Mouse (Mus musculus) liver, postnatal 0 days (tissue): ENCODE measurements around the gene Ptpre. TPM values are rescaled to one million over a fixed set of nuclear protein-coding genes. Genes with fewer than 3 reads are reported as not detected.
"Not testable (repeated sequence)": the region's sequence is repeated elsewhere in the genome, so short reads cannot be mapped to it uniquely, and the experiment has no call there.

Experiments
- ATAC-seq: fragments of 200-750 bp; cut with Nextera tagmentation; 2 replicates; pipeline ENCODE4 v1.8.0; 2017; ENCODE audit warnings: mild to moderate bottlenecking, moderate library complexity
- DNase-seq: peaks from one replicate; pipeline ENCODE4 v3.0.0-alpha.2; 2016
- H3K27ac ChIP-seq: fragments of 300-500 bp; sonication (generic); 2 replicates; pipeline ENCODE4 v1.5.1; 2014; ENCODE audit warnings: antibody characterized with exemption, moderate library complexity, mild to moderate bottlenecking, low read depth
- H3K27me3 ChIP-seq: fragments of 300-500 bp; sonication (generic); 2 replicates; pipeline ENCODE4 v1.6.1; 2014; ENCODE audit warnings: low read length, control low read depth, mixed read lengths; ENCODE audit not compliant: insufficient read depth
- H3K36me3 ChIP-seq: fragments of 300-500 bp; sonication (generic); replicated peaks from 2 replicates; pipeline ENCODE4 v1.6.1; 2014; ENCODE audit warnings: mild to moderate bottlenecking, control low read depth, low read length, moderate library complexity, mixed read lengths; ENCODE audit not compliant: insufficient read depth
- H3K4me1 ChIP-seq: fragments of 300-500 bp; sonication (generic); 2 replicates; pipeline ENCODE4 v1.6.1; 2014; ENCODE audit warnings: antibody characterized with exemption, mild to moderate bottlenecking, control low read depth; ENCODE audit not compliant: insufficient read depth
- H3K4me2 ChIP-seq: fragments of 300-500 bp; sonication (generic); 2 replicates; pipeline ENCODE4 v1.6.1; 2014; ENCODE audit warnings: low read depth, mild to moderate bottlenecking, low read length, moderate library complexity, mixed read lengths
- H3K4me3 ChIP-seq: fragments of 300-500 bp; sonication (generic); 2 replicates; pipeline ENCODE4 v1.5.1; 2014; ENCODE audit warnings: low read depth, low read length
- H3K9ac ChIP-seq: fragments of 300-500 bp; sonication (generic); replicated peaks from 2 replicates; pipeline ENCODE4 v1.6.1; 2014; ENCODE audit warnings: mild to moderate bottlenecking, moderate library complexity
- H3K9me3 ChIP-seq: fragments of 300-500 bp; sonication (generic); 2 replicates; pipeline ENCODE4 v1.6.1; 2016; ENCODE audit warnings: mild to moderate bottlenecking, control low read depth, low read length, mixed read lengths
- CTCF ChIP-seq: sonication (generic); IDR thresholded peaks from 2 replicates; pipeline ENCODE4 v1.5.1; 2016; ENCODE audit warnings: antibody characterized with exemption, low read depth
- EP300 ChIP-seq: IDR thresholded peaks from 2 replicates; pipeline ENCODE4 v1.6.1; 2016; ENCODE audit warnings: antibody characterized with exemption, low read depth, mild to moderate bottlenecking
- WGBS: fragments of 180-500 bp; shearing (Covaris S2); extraction: QIAGEN DNeasy Blood & Tissue Kit; methylation state at CpG from one replicate; pipeline ENCODE4 v1.1.7; 2014; ENCODE audit not compliant: insufficient replicate concordance; 5-methylcytosine and 5-hydroxymethylcytosine counted together
- polyA plus RNA-seq: library from polyadenylated mRNA; unstranded; fragments of >200 nt; fragmentation: Nextera tagmentation; extraction: Ambion mirVana; gene quantifications from 2 replicates; pipeline ENCODE4 v1.2.1, GENCODE M21; 2015

Ptpre gene
- polyA plus RNA-seq, 1 experiment from 2014 or later = 3.9 TPM

DNA sequence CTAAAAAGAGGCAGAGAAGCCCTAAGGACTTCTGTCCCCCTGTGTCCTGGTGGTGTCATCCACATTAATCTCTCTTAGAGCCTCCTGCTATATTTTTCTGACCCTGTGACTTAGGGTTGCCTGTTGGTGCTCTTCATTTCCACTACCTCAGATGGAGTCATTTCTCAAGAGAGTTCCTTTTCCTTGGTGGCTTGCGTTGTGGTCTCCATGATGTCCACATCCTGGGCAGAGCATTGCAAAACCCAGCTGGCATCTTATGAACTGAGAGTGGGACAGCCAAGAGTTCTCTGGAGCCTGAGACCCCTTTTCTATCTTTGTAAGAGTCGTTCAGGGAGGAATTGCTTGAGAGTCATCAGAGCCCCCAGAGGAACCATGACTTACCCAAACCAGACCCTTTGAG is 129.0 kb downstream of the Ptpre start:
- Histone ChIP-seq H3K4me3 (no peak overlapping the region), H3K9me3 (no peaks in the 10 kb centered on the region), H3K36me3 (peaks cover 10% of the 10 kb centered on the region; the same call in 1 of the 2 replicates), H3K4me1 (no peaks in the 10 kb centered on the region), H3K4me2 (no peak overlapping the region), H3K27me3 (no peaks in the 10 kb centered on the region), H3K27ac (peak overlapping the region; percentile 57; the same call in 1 of the 2 replicates), H3K9ac (no peak overlapping the region)
- DNase-seq (peak; percentile 27), ATAC-seq (no peak)
- WGBS = 66% methylated on average over 2 of the region's 2 CpGs
- TF ChIP-seq CTCF = no peak
- no peak for TF ChIP-seq EP300

DNA sequence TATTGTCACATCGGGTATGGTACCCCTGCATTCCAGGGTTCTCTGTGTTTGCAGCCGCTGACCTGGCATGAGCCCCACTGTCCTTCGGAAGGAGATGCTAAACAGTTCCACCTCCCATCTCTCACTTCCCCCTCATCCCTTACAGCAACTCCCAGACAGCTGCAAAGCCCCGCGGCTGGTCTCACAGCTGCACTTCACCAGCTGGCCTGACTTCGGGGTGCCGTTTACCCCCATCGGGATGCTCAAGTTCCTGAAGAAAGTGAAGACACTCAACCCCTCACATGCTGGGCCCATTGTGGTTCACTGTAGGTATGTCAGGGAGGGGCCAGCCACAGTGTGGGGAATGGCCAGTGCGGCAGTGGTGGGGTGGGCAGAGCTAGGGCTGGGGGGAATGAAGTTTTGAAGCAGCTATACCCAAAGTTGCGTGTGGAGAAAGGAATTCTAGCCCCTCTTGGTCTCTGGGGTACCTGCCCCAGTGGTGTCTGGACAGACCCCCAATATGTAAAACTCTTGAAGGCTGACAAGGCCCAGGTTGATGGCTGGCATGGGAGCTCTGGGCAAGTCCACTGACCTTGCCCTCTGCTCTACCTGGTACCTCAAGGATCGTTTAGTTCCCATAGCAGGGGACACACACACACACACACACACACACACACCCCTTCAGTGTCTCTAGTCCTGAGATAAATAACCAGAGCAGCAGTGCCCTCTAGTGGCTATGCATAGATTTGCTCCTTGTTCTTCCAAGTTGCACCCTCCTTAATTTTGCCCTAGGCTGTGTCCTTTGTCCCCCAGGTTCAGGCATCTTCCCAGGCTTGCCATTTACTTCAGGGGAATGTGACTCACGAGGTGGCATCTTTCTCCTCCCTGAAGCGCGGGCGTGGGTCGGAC is 131.8 kb downstream of the Ptpre start:
- ATAC-seq (peak; percentile 40), DNase-seq (peak; percentile 65)
- Histone ChIP-seq H3K27me3 (no peaks in the 10 kb centered on the region), H3K27ac (no peak overlapping the region), H3K4me3 (no peak overlapping the region), H3K9ac (no peak overlapping the region), H3K36me3 (peaks cover 13% of the 10 kb centered on the region; the same call in 1 of the 2 replicates), H3K9me3 (no peaks in the 10 kb centered on the region), H3K4me1 (no peaks in the 10 kb centered on the region), H3K4me2 (no peak overlapping the region)
- TF ChIP-seq CTCF (peak; percentile 89), EP300 (no peak)
- WGBS = 50% methylated on average over 16 of the region's 16 CpGs

DNA sequence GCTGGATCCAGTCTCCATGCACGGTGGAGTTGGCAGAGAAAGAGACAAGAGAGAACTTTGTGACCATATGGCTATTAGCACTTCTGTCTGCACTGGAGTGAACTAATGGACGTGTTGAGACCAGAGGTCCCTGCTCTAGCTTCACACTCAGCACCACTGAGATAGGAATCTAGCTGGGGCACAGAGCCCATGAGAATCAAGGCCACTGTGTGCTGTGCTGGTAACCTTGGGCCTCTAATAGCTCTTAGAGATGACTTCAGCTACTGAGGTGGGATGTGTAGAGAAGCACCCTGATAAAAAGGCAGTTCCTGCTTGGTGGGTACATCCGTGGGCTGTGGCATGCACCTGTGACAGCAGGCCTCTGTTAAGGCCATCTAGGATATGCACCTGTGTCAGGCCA is 136.3 kb downstream of the Ptpre start:
- H3K9me3 ChIP-seq = no peaks in the 10 kb centered on the region
- H3K4me2 ChIP-seq = no peak overlapping the region
- 70% methylated on average over 3 of the region's 3 CpGs for WGBS
- TF ChIP-seq CTCF (no peak), EP300 (no peak)
- no peak overlapping the region for H3K4me3 ChIP-seq
- H3K27ac ChIP-seq = no peak overlapping the region
- no peak overlapping the region for H3K9ac ChIP-seq
- no peaks in the 10 kb centered on the region for H3K27me3 ChIP-seq
- H3K36me3 ChIP-seq = 0 out of 2 replicates have a peak, but pooled peaks cover 13% of the 10 kb centered on the region
- DNase-seq (no peak), ATAC-seq (no peak)
- H3K4me1 ChIP-seq = no peaks in the 10 kb centered on the region

DNA sequence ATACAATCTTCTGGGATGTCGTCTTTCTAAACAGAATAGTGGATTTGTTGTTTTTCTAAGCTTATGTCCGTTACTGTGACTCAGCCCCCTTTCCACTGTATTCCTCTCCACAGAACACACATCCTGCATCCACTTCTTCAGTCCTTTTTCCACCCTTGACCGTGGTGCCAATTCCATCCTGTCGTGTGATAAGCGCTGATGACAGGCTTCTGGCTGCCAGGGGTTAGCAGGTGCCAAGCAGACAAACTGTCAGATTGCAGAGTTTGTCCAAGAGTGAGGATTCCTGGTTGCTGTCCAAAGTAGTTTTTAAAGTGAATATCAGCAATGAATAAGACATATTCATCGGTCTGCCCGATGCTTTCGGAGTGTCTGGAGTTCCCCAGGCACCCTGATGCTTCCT is 139.4 kb downstream of the Ptpre start:
- no peaks in the 10 kb centered on the region for H3K27me3 ChIP-seq
- H3K27ac ChIP-seq = no peak overlapping the region
- H3K36me3 ChIP-seq = 0 out of 2 replicates have a peak, but pooled peaks cover 4% of the 10 kb centered on the region
- no peak for TF ChIP-seq EP300
- no peak for TF ChIP-seq CTCF
- WGBS = 86% methylated on average over 8 of the region's 8 CpGs
- no peaks in the 10 kb centered on the region for H3K9me3 ChIP-seq
- H3K4me2 ChIP-seq = no peak overlapping the region
- no peak overlapping the region for H3K9ac ChIP-seq
- ATAC-seq (no peak), DNase-seq (no peak)
- H3K4me3 ChIP-seq = no peak overlapping the region
- no peaks in the 10 kb centered on the region for H3K4me1 ChIP-seq

DNA sequence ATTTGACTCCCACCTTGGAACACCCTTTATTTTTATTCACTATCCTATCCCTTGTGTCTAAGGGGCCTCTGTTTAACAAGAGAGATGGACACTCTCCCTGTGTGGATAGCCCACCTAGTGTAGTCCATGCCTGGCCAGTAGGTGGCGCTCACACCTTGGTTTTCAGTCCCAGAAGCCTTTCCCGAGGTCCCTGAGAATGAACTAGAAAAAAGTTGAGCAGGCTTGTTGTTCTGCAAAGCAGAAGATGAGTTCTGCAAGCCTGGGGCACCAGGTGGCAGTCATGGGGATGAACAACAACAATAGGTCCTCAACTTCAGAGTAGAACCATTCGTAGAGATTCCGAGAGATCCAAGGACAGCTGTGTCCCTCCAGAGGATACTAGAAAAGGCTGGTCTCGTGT is 143.1 kb downstream of the Ptpre start:
- no peaks in the 10 kb centered on the region for H3K4me1 ChIP-seq
- peaks cover 16% of the 10 kb centered on the region for H3K36me3 ChIP-seq
- ATAC-seq = 0 out of 2 replicates have a peak, but pooled peaks have one; percentile 46
- DNase-seq = peak; percentile 85
- TF ChIP-seq CTCF = peak; percentile 87
- TF ChIP-seq EP300 = no peak
- no peaks in the 10 kb centered on the region for H3K9me3 ChIP-seq
- 72% methylated on average over 5 of the region's 5 CpGs for WGBS
- no peaks in the 10 kb centered on the region for H3K27me3 ChIP-seq
- H3K9ac ChIP-seq = no peak overlapping the region
- H3K4me2 ChIP-seq = no peak overlapping the region
- no peak overlapping the region for H3K27ac ChIP-seq
- H3K4me3 ChIP-seq = no peak overlapping the region

DNA sequence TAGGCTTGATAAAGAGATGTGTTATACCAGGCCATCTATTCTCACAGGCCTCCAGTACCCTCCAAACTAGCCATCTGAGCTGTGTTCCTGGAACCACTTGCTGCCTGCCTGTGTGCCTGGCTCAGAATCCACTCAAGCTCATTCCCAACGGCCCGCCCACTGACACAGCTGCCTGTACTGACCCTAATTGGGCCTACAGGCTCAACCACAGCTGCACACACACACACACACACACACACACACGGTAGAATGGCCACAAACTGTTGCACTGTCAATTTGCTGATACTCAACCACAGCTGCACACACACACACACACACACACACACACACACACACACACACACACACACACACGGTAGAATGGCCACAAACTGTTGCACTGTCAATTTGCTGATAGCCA is 146.8 kb downstream of the Ptpre start:
- peak; percentile 15; the same call in 1 of the 2 replicates for ATAC-seq
- H3K36me3 ChIP-seq = peaks cover 50% of the 10 kb centered on the region
- not testable (repeated sequence) for H3K27me3 ChIP-seq, H3K27ac ChIP-seq, DNase-seq, H3K4me3 ChIP-seq, H3K9me3 ChIP-seq, H3K9ac ChIP-seq, H3K4me1 ChIP-seq, H3K4me2 ChIP-seq
- 58% methylated on average over 4 of the region's 4 CpGs for WGBS
